Mouse (Mus musculus): ENCODE measurements at regions not wholly inside any gene's neighbourhood (a gene's known extent, or its start where the extent isn't known, plus 50 kb on each side); places are given as distances from the start of the nearest gene placed in this dataset.

GRCm38 (mm10) chr15:85684164-85684708 lies 50.5 kb upstream of the Ppara start:
- Histone ChIP-seq H3K9me3 (replicated peaks; ENCODE audit: low read length) (no peaks in the 10 kb centered on the region), H3K27ac (peak overlapping the region; percentile 34; the same call in 1 of the 2 replicates), H3K27me3 (ENCODE audit: insufficient read depth, low read length) (no peaks in the 10 kb centered on the region), H3K9ac (ENCODE audit: low read depth, low read length) (no peak overlapping the region), H3K4me2 (ENCODE audit: low read length) (no peak overlapping the region), H3K4me1 (replicated peaks; ENCODE audit: insufficient read depth, low read length) (peaks cover 25% of the 10 kb centered on the region), H3K36me3 (ENCODE audit: insufficient read depth, low read length) (peaks cover 26% of the 10 kb centered on the region), H3K4me3 (replicated peaks; ENCODE audit: low read depth, low read length) (no peak overlapping the region)
- no peak for TF ChIP-seq CTCF (IDR thresholded peaks at IDR 0.05; ENCODE audit: low read depth)
- no peak for DNase-seq (ENCODE audit: low spot score)
- no peak for ATAC-seq (replicated peaks; ENCODE audit: low FRiP score, low read depth)
- 77% methylated on average over 14 of the region's 14 CpGs for WGBS

- H3K4me2 ChIP-seq (ENCODE audit: low read length): no peak overlapping the region
- H3K27ac ChIP-seq: peak overlapping the region; percentile 34; the same call in 1 of the 2 replicates
- H3K9ac ChIP-seq (ENCODE audit: low read depth, low read length): no peak overlapping the region
- no peaks in the 10 kb centered on the region for H3K27me3 ChIP-seq (ENCODE audit: insufficient read depth, low read length)
- no peak for TF ChIP-seq CTCF (IDR thresholded peaks at IDR 0.05; ENCODE audit: low read depth)
- H3K9me3 ChIP-seq (replicated peaks; ENCODE audit: low read length): no peaks in the 10 kb centered on the region
- ATAC-seq (replicated peaks; ENCODE audit: low FRiP score, low read depth): peak; percentile 40
- 62% methylated on average over 5 of the region's 5 CpGs for WGBS
- peaks cover 25% of the 10 kb centered on the region for H3K4me1 ChIP-seq (replicated peaks; ENCODE audit: insufficient read depth, low read length)
- H3K4me3 ChIP-seq (replicated peaks; ENCODE audit: low read depth, low read length): no peak overlapping the region
- no peak for DNase-seq (ENCODE audit: low spot score)
- H3K36me3 ChIP-seq (ENCODE audit: insufficient read depth, low read length): peaks cover 31% of the 10 kb centered on the region
Observed at GRCm38 (mm10) chr15:85684875-85685274, 49.9 kb upstream of the Ppara start.
